Mouse (Mus musculus) neural tube, embryonic 14.5 days (tissue): Measurements from ENCODE around the gene Pcolce2. TPM values are rescaled to one million over a fixed set of nuclear protein-coding genes. Genes with fewer than 3 reads are reported as not detected.
A peak's percentile ranks its signal among the peaks of the same experiment; 100 is the strongest.

Source experiments
- ATAC-seq: fragments of 200-750 bp; cut with Nextera tagmentation; 2 replicates; pipeline ENCODE4 v1.8.0; 2017; ENCODE audit warnings: low read depth, mild to moderate bottlenecking, moderate TSS enrichment, moderate library complexity
- H3K27ac ChIP-seq: fragments of 300-500 bp; sonication (generic); 2 replicates; pipeline ENCODE4 v1.5.1; 2014; ENCODE audit warnings: low read depth, mild to moderate bottlenecking, control low read depth, low read length, moderate library complexity, mixed read lengths
- H3K27me3 ChIP-seq: fragments of 300-500 bp; sonication (generic); 2 replicates; pipeline ENCODE4 v1.6.1; 2014; ENCODE audit warnings: low read length; ENCODE audit not compliant: control insufficient read depth, insufficient read depth
- H3K36me3 ChIP-seq: fragments of 300-500 bp; sonication (generic); 2 replicates; pipeline ENCODE4 v1.6.1; 2014; ENCODE audit warnings: low read length, mixed read lengths; ENCODE audit not compliant: control insufficient read depth, insufficient read depth
- H3K4me1 ChIP-seq: fragments of 300-500 bp; sonication (generic); 2 replicates; pipeline ENCODE4 v1.6.1; 2014; ENCODE audit warnings: low read length; ENCODE audit not compliant: control insufficient read depth, insufficient read depth
- H3K4me2 ChIP-seq: fragments of 300-500 bp; sonication (generic); 2 replicates; pipeline ENCODE4 v1.6.1; 2014; ENCODE audit warnings: mild to moderate bottlenecking, low read depth, low read length, control low read depth
- H3K4me3 ChIP-seq: fragments of 300-500 bp; sonication (generic); 2 replicates; pipeline ENCODE4 v1.5.1; 2014; ENCODE audit warnings: low read depth, low read length, control low read depth, mixed read lengths
- H3K9ac ChIP-seq: fragments of 300-500 bp; sonication (generic); replicated peaks from 2 replicates; pipeline ENCODE4 v1.6.1; 2014; ENCODE audit warnings: low read depth, mild to moderate bottlenecking, control low read depth, low read length, mixed read lengths
- H3K9me3 ChIP-seq: fragments of 300-500 bp; sonication (generic); 2 replicates; pipeline ENCODE4 v1.6.1; 2016; ENCODE audit warnings: low read length; ENCODE audit not compliant: control insufficient read depth
- WGBS: fragments of 180-500 bp; shearing (Covaris S2); extraction: QIAGEN DNeasy Blood & Tissue Kit; methylation state at CpG from one replicate; pipeline ENCODE4 v1.1.7; 2014; 5-methylcytosine and 5-hydroxymethylcytosine counted together
- polyA plus RNA-seq: library from polyadenylated mRNA; unstranded; fragments of >200 nt; fragmentation: Nextera tagmentation; extraction: Ambion mirVana; gene quantifications from 2 replicates; pipeline ENCODE4 v1.2.1, GENCODE M21; 2014

Pcolce2 gene
- polyA plus RNA-seq, 1 experiment from 2014 or later: 1.7 TPM

GRCm38 (mm10) chr9:95636395-95636794 lies 1.0 kb upstream of the Pcolce2 start:
- Histone ChIP-seq H3K27ac (no peak overlapping the region), H3K4me1 (no peaks in the 10 kb centered on the region; the same call in 1 of the 2 replicates), H3K36me3 (no peaks in the 10 kb centered on the region), H3K4me3 (no peak overlapping the region), H3K4me2 (peak overlapping the region; percentile 99; the same call in 1 of the 2 replicates), H3K9me3 (no peaks in the 10 kb centered on the region), H3K9ac (no peak overlapping the region), H3K27me3 (peaks cover 2% of the 10 kb centered on the region; the same call in 1 of the 2 replicates)
- no peak for ATAC-seq
- WGBS: 65% methylated on average over 4 of the region's 4 CpGs

- Histone ChIP-seq H3K36me3 (no peaks in the 10 kb centered on the region), H3K4me1 (no peaks in the 10 kb centered on the region; the same call in 1 of the 2 replicates), H3K27ac (no peak overlapping the region), H3K9ac (no peak overlapping the region), H3K4me3 (no peak overlapping the region), H3K27me3 (peaks cover 2% of the 10 kb centered on the region; the same call in 1 of the 2 replicates), H3K4me2 (no peak overlapping the region), H3K9me3 (no peaks in the 10 kb centered on the region)
- ATAC-seq: no peak
- WGBS: 15% methylated on average over 4 of the region's 4 CpGs
Measured at GRCm38 (mm10) chr9:95639919-95640318, 2.5 kb downstream of the Pcolce2 start.

- Histone ChIP-seq H3K4me2 (no peak overlapping the region), H3K36me3 (no peaks in the 10 kb centered on the region), H3K4me1 (no peaks in the 10 kb centered on the region), H3K9ac (no peak overlapping the region), H3K27ac (no peak overlapping the region), H3K27me3 (no peaks in the 10 kb centered on the region), H3K9me3 (no peaks in the 10 kb centered on the region), H3K4me3 (no peak overlapping the region)
- no peak for ATAC-seq
- 97% methylated on average over 8 of the region's 8 CpGs for WGBS
Measured at GRCm38 (mm10) chr9:95645926-95646325, 8.5 kb downstream of the Pcolce2 start.

GRCm38 (mm10) chr9:95653363-95653762 lies 16.0 kb downstream of the Pcolce2 start:
- Histone ChIP-seq H3K4me3 (no peak overlapping the region), H3K36me3 (no peaks in the 10 kb centered on the region), H3K4me2 (no peak overlapping the region), H3K9ac (no peak overlapping the region), H3K9me3 (no peaks in the 10 kb centered on the region), H3K27ac (no peak overlapping the region), H3K27me3 (no peaks in the 10 kb centered on the region), H3K4me1 (no peaks in the 10 kb centered on the region)
- WGBS: 88% methylated on average over 6 of the region's 6 CpGs
- no peak for ATAC-seq

GRCm38 (mm10) chr9:95654356-95654755 lies 17.0 kb downstream of the Pcolce2 start:
- WGBS: 96% methylated on average over 5 of the region's 5 CpGs
- Histone ChIP-seq H3K4me3 (no peak overlapping the region), H3K9ac (no peak overlapping the region), H3K4me1 (no peaks in the 10 kb centered on the region), H3K4me2 (no peak overlapping the region), H3K27ac (no peak overlapping the region), H3K36me3 (no peaks in the 10 kb centered on the region), H3K27me3 (no peaks in the 10 kb centered on the region), H3K9me3 (no peaks in the 10 kb centered on the region)
- ATAC-seq: no peak

GRCm38 (mm10) chr9:95657941-95658340 lies 20.5 kb downstream of the Pcolce2 start:
- 91% methylated on average over 2 of the region's 2 CpGs for WGBS
- Histone ChIP-seq H3K4me3 (no peak overlapping the region), H3K4me2 (no peak overlapping the region), H3K9me3 (no peaks in the 10 kb centered on the region), H3K27me3 (no peaks in the 10 kb centered on the region), H3K27ac (no peak overlapping the region), H3K9ac (no peak overlapping the region), H3K4me1 (no peaks in the 10 kb centered on the region), H3K36me3 (no peaks in the 10 kb centered on the region)
- ATAC-seq: no peak

- no peak overlapping the region for H3K4me3 ChIP-seq
- H3K27ac ChIP-seq: no peak overlapping the region
- H3K27me3 ChIP-seq: no peaks in the 10 kb centered on the region
- no peaks in the 10 kb centered on the region for H3K4me1 ChIP-seq
- 48% methylated on average over 10 of the region's 10 CpGs for WGBS
- no peak overlapping the region for H3K9ac ChIP-seq
- H3K9me3 ChIP-seq: no peaks in the 10 kb centered on the region
- peak; percentile 62; the same call in 1 of the 2 replicates for ATAC-seq
- H3K36me3 ChIP-seq: no peaks in the 10 kb centered on the region
- H3K4me2 ChIP-seq: no peak overlapping the region
Measured at GRCm38 (mm10) chr9:95664290-95664989, 27.0 kb downstream of the Pcolce2 start.

GRCm38 (mm10) chr9:95665835-95666234 lies 28.4 kb downstream of the Pcolce2 start:
- Histone ChIP-seq H3K27me3 (no peaks in the 10 kb centered on the region), H3K36me3 (no peaks in the 10 kb centered on the region), H3K4me2 (no peak overlapping the region), H3K27ac (no peak overlapping the region), H3K9me3 (no peaks in the 10 kb centered on the region), H3K4me1 (no peaks in the 10 kb centered on the region), H3K9ac (no peak overlapping the region), H3K4me3 (no peak overlapping the region)
- 79% methylated on average over 6 of the region's 6 CpGs for WGBS
- ATAC-seq: no peak

GRCm38 (mm10) chr9:95667836-95668235 lies 30.4 kb downstream of the Pcolce2 start:
- H3K4me3 ChIP-seq: no peak overlapping the region
- H3K9ac ChIP-seq: no peak overlapping the region
- 28% methylated on average over 9 of the region's 9 CpGs for WGBS
- H3K9me3 ChIP-seq: no peaks in the 10 kb centered on the region
- no peaks in the 10 kb centered on the region for H3K36me3 ChIP-seq
- no peaks in the 10 kb centered on the region for H3K27me3 ChIP-seq
- no peak overlapping the region for H3K4me2 ChIP-seq
- H3K27ac ChIP-seq: no peak overlapping the region
- peak; percentile 71 for ATAC-seq
- no peaks in the 10 kb centered on the region for H3K4me1 ChIP-seq
